Mouse (Mus musculus): ENCODE data around the gene Tal1.

Tal1 gene

GRCm38 (mm10) chr4:115056371-115056920 is at the start of gene Tal1:
Tal1 (plus strand) TSS chr4:115056426.
- peak in 1 of 2 experiments; percentile 10 for DNase-seq (ENCODE audit: low spot score in 2 of 2)

- no peak for DNase-seq (ENCODE audit: low spot score in 2 of 2)
Observed at GRCm38 (mm10) chr4:115014276-115014675, 42.0 kb upstream of the Tal1 start.

GRCm38 (mm10) chr4:115019997-115020396 is 36.2 kb upstream of the Tal1 start:
- DNase-seq (ENCODE audit: low spot score in 2 of 2): no peak

GRCm38 (mm10) chr4:115035043-115035442 is 21.2 kb upstream of the Tal1 start:
- DNase-seq (ENCODE audit: low spot score in 2 of 2): peak; percentile 12 to 49

- peak in 1 of 2 experiments; percentile 37 for DNase-seq (ENCODE audit: low spot score in 2 of 2)
Observed at GRCm38 (mm10) chr4:115038242-115038641, 18.0 kb upstream of the Tal1 start.

GRCm38 (mm10) chr4:115045621-115046020 is 10.6 kb upstream of the Tal1 start:
- no peak for DNase-seq (ENCODE audit: low spot score in 2 of 2)

GRCm38 (mm10) chr4:115047750-115048149 is 8.5 kb upstream of the Tal1 start:
- DNase-seq (ENCODE audit: low spot score in 2 of 2): peak; percentile 13 to 44

- no peak for DNase-seq (ENCODE audit: low spot score in 2 of 2)
Observed at GRCm38 (mm10) chr4:115048190-115048589, 8.0 kb upstream of the Tal1 start.

- no peak for DNase-seq (ENCODE audit: low spot score in 2 of 2)
Observed at GRCm38 (mm10) chr4:115051245-115051644, 5.0 kb upstream of the Tal1 start.

GRCm38 (mm10) chr4:115052343-115053005 is 3.8 kb upstream of the Tal1 start:
- peak; percentile 8 to 60 for DNase-seq (ENCODE audit: low spot score in 2 of 2)

- DNase-seq (ENCODE audit: low spot score in 2 of 2): no peak
Observed at GRCm38 (mm10) chr4:115055044-115055443, 1.2 kb upstream of the Tal1 start.

- no peak for DNase-seq (ENCODE audit: low spot score in 2 of 2)
Observed at GRCm38 (mm10) chr4:115055691-115056090, 535 bp upstream of the Tal1 start.

GRCm38 (mm10) chr4:115056921-115057673 is 871 bp downstream of the Tal1 start:
- peak; percentile 34 to 55 for DNase-seq (ENCODE audit: low spot score in 2 of 2)

- peak in 1 of 2 experiments; percentile 8 for DNase-seq (ENCODE audit: low spot score in 2 of 2)
Observed at GRCm38 (mm10) chr4:115057674-115058316, 1.6 kb downstream of the Tal1 start.

- no peak for DNase-seq (ENCODE audit: low spot score in 2 of 2)
Observed at GRCm38 (mm10) chr4:115058317-115058761, 2.1 kb downstream of the Tal1 start.

GRCm38 (mm10) chr4:115058871-115059590 is 2.8 kb downstream of the Tal1 start:
- no peak for DNase-seq (ENCODE audit: low spot score in 2 of 2)

- DNase-seq (ENCODE audit: low spot score in 2 of 2): no peak
Observed at GRCm38 (mm10) chr4:115059871-115060270, 3.6 kb downstream of the Tal1 start.

- no peak for DNase-seq (ENCODE audit: low spot score in 2 of 2)
Observed at GRCm38 (mm10) chr4:115060753-115061152, 4.5 kb downstream of the Tal1 start.

- DNase-seq (ENCODE audit: low spot score in 2 of 2): no peak
Observed at GRCm38 (mm10) chr4:115062540-115062874, 6.3 kb downstream of the Tal1 start.

- DNase-seq (ENCODE audit: low spot score in 2 of 2): no peak
Observed at GRCm38 (mm10) chr4:115062875-115063517, 6.8 kb downstream of the Tal1 start.
